Mouse (Mus musculus) naive thymus-derived CD4-positive, alpha-beta T cell, adult 2 months (primary cell): ENCODE measurements around the gene D2hgdh.
"Not testable (repeated sequence)": the region's sequence is repeated elsewhere in the genome, so short reads cannot be mapped to it uniquely, and the experiment has no call there.

Source experiments
- DNase-seq: peaks from one replicate; pipeline ENCODE4 v3.0.0-alpha.2; 2011; ENCODE audit warnings: low read depth

D2hgdh gene

GRCm38 (mm10) chr1:93826540-93826835 is 1.8 kb downstream of the D2hgdh start:
- DNase-seq = no peak

DNA sequence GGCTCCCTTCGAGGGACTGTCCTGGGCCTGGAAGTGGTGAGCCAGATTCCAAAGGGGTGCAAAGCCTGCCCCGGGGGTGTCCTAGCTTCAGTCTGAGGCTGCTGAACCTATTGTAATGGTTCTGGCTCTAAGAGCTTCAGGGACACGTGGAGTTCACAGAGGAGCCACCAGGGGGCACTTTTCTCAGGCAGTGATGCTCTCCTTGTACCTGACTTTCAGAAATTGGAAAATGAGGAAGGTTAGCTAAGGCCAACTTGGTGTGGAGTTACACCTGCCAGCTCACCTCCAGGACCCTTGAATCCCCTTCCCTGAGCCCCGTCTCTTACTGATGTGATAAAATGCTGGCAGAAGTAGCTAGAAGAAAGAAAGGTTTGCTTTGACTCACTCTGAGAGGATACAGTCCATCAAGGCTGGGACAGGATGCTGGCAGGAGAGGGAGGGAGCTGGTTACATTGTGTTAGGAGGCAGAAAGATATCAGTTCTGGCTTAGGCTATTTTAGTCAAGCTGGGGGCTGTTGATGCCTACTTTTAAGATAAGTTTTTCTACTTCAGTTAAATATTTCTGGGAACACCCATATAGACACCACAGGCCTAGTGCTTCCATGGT is 8.1 kb downstream of the D2hgdh start:
- peak; percentile 28 for DNase-seq

- no peak for DNase-seq
Measured at GRCm38 (mm10) chr1:93834671-93835150, 10.0 kb downstream of the D2hgdh start.

GRCm38 (mm10) chr1:93835211-93835610 is 10.5 kb downstream of the D2hgdh start:
- DNase-seq = no peak

DNA sequence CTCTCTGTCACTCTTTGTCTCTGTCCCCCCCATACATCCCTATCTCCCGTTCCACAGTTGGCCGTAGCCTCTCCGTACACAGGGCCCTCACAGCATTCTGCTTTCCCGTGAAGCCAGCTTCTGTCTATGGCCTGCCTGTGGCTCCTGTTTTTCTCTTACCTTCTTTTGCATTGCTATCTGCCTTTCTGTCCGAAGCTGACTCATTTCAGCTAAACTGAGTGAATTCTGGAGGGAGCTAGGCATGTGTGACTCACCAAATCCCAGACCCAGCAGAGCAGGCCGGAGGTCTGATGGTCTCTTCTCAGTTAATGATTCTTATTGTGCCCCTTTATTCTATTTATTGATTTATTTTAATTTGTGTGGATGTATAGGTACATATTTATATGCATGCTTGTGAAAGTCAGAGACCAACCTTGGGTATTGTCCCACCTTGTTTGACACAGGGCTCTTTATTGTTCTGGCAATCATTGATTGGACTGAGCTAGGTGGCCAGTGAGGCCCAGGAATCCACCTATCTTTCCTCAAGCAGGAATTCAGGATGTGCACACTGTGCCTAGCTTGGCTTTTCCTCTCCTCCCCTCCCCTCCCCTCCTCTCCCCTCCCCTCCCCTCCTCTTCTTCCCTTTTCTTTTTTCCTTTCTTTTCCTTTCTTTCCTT is 11.3 kb downstream of the D2hgdh start:
- no peak for DNase-seq

- no peak for DNase-seq
Measured at GRCm38 (mm10) chr1:93836532-93836913, 11.8 kb downstream of the D2hgdh start.

DNA sequence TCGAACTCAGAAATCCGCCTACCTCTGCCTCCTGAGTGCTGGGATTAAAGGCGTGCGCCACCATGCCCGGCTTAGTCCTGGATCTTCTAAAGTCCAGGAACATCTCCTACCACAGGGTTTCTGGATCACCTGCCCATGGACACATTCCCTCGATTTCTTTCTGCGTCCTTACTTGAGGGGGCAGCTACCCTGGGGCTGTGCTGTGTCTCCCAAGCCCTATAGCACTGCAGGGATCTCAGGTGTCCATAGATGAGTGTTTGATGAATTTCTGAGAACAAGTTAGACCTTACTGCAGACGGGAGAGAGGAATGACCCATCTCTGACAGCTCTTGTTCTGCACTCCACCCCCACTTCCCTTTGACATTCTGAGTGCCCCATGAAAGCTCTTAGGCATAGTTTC is 12.6 kb downstream of the D2hgdh start:
- no peak for DNase-seq

- not testable (repeated sequence) for DNase-seq
Measured at GRCm38 (mm10) chr1:93838569-93838968, 13.9 kb downstream of the D2hgdh start.

DNA sequence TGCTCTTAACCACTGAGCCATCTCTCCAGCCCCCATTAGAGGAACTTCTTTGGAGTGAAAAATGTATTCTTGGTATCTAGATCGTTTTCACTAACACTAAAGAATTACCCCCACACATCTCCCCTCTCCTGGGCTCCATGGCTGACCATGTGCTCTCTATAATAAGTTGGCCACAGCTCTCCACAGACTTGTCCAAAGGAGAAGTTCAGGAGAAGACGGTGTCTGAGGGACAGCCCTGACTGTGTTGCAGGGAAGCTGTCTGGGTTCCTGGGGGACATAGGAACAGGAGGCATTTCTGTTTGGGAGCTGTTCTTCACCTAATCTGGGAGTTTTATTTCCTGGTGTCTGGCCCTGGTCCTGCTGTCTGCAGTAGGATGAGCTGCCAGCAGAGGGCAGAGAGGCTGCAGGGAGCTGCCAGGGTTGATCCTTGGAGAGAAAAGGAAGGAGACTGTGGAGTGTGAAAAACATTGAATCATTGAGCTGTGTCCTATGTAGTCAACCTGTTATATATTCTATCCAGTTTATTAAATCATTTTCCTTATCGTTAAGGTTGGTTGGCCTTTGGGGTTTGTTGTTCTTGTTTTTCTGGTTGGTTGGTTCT is 21.2 kb downstream of the D2hgdh start:
- not testable (repeated sequence) for DNase-seq

GRCm38 (mm10) chr1:93855790-93856189 is 31.1 kb downstream of the D2hgdh start:
- not testable (repeated sequence) for DNase-seq

DNA sequence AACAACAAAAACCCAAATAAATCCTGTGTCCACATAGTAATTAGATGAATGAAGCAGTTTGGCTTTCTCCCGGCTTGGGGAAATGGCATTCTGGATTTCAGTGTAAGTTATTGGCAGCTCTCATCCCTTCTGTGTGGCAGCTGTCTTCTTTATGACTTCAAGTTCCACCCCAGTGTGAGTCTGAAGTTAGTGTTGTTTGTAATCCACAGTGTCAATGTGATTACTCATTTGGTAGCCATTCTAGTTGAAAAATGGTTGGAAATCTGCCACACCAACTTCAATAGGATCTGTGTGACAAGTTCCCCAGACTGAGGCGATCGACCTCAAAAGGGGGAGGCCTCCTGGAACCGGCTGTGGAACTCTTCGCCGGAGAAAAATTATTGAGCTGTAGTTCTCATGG is 32.7 kb downstream of the D2hgdh start:
- no peak for DNase-seq

DNA sequence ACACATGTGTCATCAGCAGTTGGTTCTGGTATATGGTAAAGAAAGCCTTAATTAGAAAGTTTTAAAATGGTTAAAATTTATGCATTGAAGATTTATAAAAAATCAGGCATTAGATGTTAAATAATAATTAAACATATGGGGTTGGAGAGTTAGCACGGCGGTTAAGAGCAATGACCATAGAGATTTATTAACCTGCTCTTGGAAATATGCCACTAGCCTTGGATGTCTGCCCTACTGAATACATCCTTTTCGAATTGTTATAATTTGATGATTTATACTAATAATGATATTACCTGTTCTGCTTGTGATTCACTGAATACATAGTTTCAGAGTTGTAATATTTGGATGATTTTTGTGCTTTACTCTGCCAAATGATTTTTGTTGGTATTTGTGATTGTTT is 33.3 kb downstream of the D2hgdh start:
- no peak for DNase-seq

- DNase-seq = no peak
Measured at GRCm38 (mm10) chr1:93859619-93860018, 34.9 kb downstream of the D2hgdh start.

DNA sequence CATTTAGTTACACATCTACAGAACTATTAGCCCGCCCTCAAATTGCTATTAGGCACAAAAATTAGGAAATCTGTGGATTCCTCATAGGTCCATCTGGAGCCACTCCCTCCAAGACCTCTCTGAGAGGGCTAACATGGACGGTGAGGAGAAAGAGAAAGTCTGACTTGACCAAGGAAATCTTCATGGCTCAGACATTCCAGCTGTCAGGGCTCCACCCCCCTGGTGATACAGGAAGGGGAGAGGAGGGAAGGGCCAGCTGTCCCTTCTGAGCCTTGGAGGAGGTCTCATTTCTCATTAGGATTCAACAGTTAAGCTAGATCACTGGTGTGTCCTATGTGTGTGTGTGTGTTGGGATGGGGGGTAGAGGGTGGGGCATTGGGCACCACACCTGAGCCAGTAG is 36.3 kb downstream of the D2hgdh start, which contains the start of gene Gal3st2:
Gene Gal3st2, plus strand, starts transcription at position 259 of the 400 bp plus-strand sequence.
- not testable (repeated sequence) for DNase-seq

- not testable (repeated sequence) for DNase-seq
Measured at GRCm38 (mm10) chr1:93871594-93872105, 46.9 kb downstream of the D2hgdh start.

DNA sequence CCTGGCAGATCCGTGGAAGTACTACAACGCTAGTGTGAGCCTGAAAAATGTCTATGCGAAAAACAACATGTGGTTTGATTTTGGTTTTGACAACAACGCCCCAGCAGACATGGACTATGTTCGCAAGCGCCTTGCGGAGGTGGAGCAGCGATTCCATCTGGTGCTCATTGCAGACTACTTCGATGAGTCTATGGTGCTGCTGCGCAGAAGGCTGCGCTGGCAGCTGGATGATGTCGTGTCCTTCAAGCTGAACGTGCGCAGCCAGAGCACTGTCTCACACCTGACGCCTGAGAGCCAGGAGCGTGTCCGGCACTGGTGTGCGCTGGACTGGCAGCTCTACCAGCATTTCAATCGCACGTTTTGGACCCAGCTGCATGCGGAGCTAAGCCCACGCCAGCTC is 49.7 kb downstream of the D2hgdh start:
- not testable (repeated sequence) for DNase-seq

DNA sequence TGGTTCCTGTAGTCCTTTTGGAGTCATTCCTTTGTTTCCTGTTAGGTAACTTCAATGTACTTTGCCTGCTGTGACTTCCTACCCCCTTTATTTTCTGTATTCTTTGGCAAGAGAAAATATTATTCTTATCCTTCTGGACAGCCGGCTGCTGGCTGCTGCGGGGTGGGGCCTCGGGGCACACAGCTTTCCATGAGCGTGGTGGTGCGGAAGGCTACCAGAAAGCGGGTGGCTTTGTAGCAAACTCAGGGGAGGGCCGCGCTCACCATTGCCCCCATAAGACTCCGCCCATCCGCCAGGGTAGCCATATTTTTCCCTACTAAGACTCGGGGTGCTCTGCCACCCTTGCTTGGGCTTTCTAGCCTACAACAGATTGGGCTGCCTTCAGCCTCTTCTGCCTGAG is 57.1 kb downstream of the D2hgdh start:
- not testable (repeated sequence) for DNase-seq

- peak; percentile 2 for DNase-seq
Measured at GRCm38 (mm10) chr1:93890936-93891335, 66.2 kb downstream of the D2hgdh start.

DNA sequence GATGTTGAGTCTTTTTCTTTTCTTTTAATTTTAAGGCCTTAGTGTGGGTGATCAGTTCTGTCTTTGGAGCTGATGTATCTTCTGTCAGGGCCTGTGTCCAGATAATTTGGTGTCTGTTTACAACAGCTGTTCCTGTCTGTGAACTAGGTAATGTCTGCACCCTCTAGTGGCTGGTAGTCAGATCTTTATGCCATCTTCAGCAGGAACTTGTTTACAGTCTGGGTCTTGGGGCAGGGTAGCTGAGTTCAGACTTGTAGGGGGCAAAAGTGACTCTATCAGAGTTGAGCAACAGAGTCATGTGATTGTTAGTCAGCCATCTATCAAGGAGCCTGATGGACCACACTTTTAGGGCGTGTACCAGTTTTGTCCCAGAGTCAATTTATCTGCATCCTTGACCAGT is 72.7 kb downstream of the D2hgdh start:
- not testable (repeated sequence) for DNase-seq

GRCm38 (mm10) chr1:93901291-93901690 is 76.6 kb downstream of the D2hgdh start:
- DNase-seq = not testable (repeated sequence)
